Mouse (Mus musculus) lung, postnatal 0 days (tissue): ENCODE results near the gene Plekha5. TPM values are rescaled to one million over a fixed set of nuclear protein-coding genes. Genes with fewer than 3 reads are reported as not detected.
A peak's percentile ranks its signal among the peaks of the same experiment; 100 is the strongest.

Experiments
- ATAC-seq: fragments of 200-750 bp; cut with Nextera tagmentation; 2 replicates; pipeline ENCODE4 v1.8.0; 2017; ENCODE audit warnings: moderate library complexity
- DNase-seq: peaks from one replicate; pipeline ENCODE4 v3.0.0-alpha.2; 2016; ENCODE audit warnings: low spot score
- H3K27ac ChIP-seq: fragments of 300-500 bp; sonication (generic); 2 replicates; pipeline ENCODE4 v1.5.1; 2014; ENCODE audit warnings: antibody characterized with exemption, mild to moderate bottlenecking, low read length, mixed read lengths
- H3K27me3 ChIP-seq: fragments of 300-500 bp; sonication (generic); replicated peaks from 2 replicates; pipeline ENCODE4 v1.6.1; 2014; ENCODE audit warnings: low read length, mixed read lengths; ENCODE audit not compliant: insufficient read depth
- H3K36me3 ChIP-seq: fragments of 300-500 bp; sonication (generic); 2 replicates; pipeline ENCODE4 v1.6.1; 2014; ENCODE audit warnings: low read length, mixed read lengths; ENCODE audit not compliant: insufficient read depth
- H3K4me1 ChIP-seq: fragments of 300-500 bp; sonication (generic); 2 replicates; pipeline ENCODE4 v1.6.1; 2014; ENCODE audit warnings: antibody characterized with exemption, low read depth, low read length, mixed read lengths; ENCODE audit not compliant: insufficient read depth
- H3K4me2 ChIP-seq: fragments of 300-500 bp; sonication (generic); replicated peaks from 2 replicates; pipeline ENCODE4 v1.6.1; 2014; ENCODE audit warnings: low read depth, mild to moderate bottlenecking, low read length, moderate library complexity, mixed read lengths
- H3K4me3 ChIP-seq: fragments of 300-500 bp; sonication (generic); 2 replicates; pipeline ENCODE4 v1.5.1; 2014; ENCODE audit warnings: low read depth, low read length
- H3K9ac ChIP-seq: fragments of 300-500 bp; sonication (generic); replicated peaks from 2 replicates; pipeline ENCODE4 v1.6.1; 2014; ENCODE audit warnings: low read depth, mild to moderate bottlenecking
- H3K9me3 ChIP-seq: fragments of 300-500 bp; sonication (generic); 2 replicates; pipeline ENCODE4 v1.6.1; 2016; ENCODE audit warnings: low read length, mixed read lengths
- CTCF ChIP-seq: IDR thresholded peaks from 2 replicates; pipeline ENCODE4 v1.5.1; 2016; ENCODE audit warnings: antibody characterized with exemption, mild to moderate bottlenecking
- EP300 ChIP-seq: IDR thresholded peaks from 2 replicates; pipeline ENCODE4 v1.6.1; 2016; ENCODE audit warnings: antibody characterized with exemption, mild to moderate bottlenecking, control low read depth
- WGBS: fragments of 180-500 bp; shearing (Covaris S2); extraction: QIAGEN DNeasy Blood & Tissue Kit; methylation state at CpG from one replicate; pipeline ENCODE4 v1.1.7; 2014; 5-methylcytosine and 5-hydroxymethylcytosine counted together
- polyA plus RNA-seq: library from polyadenylated mRNA; unstranded; fragments of >200 nt; fragmentation: Nextera tagmentation; extraction: Ambion mirVana; gene quantifications from 2 replicates; pipeline ENCODE4 v1.2.1, GENCODE M21; 2015

The Plekha5 gene
- polyA plus RNA-seq, 1 experiment from 2014 or later: 22.1 TPM

DNA sequence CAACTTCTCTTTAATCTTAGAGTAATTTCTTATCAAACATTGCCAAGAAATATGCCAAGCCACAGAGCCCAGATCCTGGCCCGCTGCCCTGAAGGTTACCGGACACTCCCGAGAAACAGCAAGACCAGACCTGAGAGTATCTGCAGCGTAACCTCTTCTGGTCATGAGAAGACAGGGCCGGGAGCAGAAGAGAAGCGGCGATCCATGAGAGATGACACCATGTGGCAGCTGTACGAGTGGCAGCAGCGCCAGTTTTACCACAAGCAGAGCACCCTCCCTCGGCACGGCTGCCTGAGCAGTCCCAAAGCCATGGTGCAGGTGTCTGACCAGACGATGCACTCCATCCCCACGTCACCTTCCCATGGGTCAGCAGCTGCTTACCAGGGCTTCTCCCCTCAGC is 126.9 kb downstream of the Plekha5 start:
- 90% methylated on average over 13 of the region's 13 CpGs for WGBS
- Histone ChIP-seq H3K4me2 (no peak overlapping the region), H3K9me3 (no peaks in the 10 kb centered on the region), H3K4me1 (no peaks in the 10 kb centered on the region; the same call in 1 of the 2 replicates), H3K36me3 (0 out of 2 replicates have a peak, but pooled peaks cover 3% of the 10 kb centered on the region), H3K27me3 (no peaks in the 10 kb centered on the region), H3K27ac (no peak overlapping the region), H3K4me3 (no peak overlapping the region), H3K9ac (no peak overlapping the region)
- DNase-seq (no peak), ATAC-seq (no peak)
- TF ChIP-seq CTCF (no peak), EP300 (no peak)

DNA sequence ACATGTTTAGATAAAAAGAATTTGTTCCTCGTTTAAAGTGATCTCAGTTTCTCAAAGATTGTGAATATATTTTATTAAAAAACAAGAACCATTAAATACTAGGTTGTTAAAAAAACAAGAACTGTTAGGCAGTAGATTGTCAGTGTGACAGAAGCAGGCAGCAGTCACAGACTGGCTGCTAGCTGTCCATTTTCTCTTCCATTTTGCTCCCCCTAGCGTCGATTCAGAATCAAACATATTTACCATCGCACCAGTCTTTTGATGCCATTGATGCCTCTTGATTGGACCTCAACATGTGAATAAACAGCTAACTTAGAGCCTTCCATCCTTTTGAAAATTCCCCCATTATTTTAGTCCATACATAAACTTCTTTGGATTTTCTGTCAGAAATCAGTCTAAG is 130.4 kb downstream of the Plekha5 start:
- no peak for ATAC-seq
- H3K27ac ChIP-seq: no peak overlapping the region
- no peak overlapping the region for H3K4me2 ChIP-seq
- no peak overlapping the region for H3K9ac ChIP-seq
- 61% methylated on average over 4 of the region's 4 CpGs for WGBS
- H3K4me3 ChIP-seq: no peak overlapping the region
- 0 out of 2 replicates have a peak, but pooled peaks cover 3% of the 10 kb centered on the region for H3K36me3 ChIP-seq
- peak; percentile 45 for DNase-seq
- no peaks in the 10 kb centered on the region for H3K27me3 ChIP-seq
- TF ChIP-seq CTCF (peak; percentile 61), EP300 (no peak)
- no peaks in the 10 kb centered on the region for H3K4me1 ChIP-seq
- no peaks in the 10 kb centered on the region for H3K9me3 ChIP-seq

DNA sequence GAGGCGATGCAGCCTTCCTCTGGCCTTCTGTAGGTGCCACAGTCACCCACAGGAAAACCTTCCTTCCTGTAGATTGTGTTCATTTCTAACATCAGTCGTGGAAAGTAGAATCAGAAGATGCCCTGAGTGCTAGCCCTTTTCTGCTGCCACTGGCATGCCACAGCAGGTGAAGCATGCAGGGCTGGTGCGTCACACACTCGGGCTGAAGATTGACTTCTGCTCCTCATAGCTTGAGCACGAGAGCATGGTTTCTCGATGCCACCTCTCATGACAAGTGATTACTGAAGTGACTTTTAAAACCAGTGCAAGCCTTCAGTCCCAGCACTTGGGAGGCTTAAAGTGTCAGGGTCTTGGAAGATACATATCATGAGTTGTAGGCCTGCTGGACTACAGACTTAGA is 135.6 kb downstream of the Plekha5 start:
- Histone ChIP-seq H3K4me2 (no peak overlapping the region), H3K4me1 (no peaks in the 10 kb centered on the region), H3K9ac (no peak overlapping the region), H3K36me3 (no peaks in the 10 kb centered on the region), H3K27me3 (no peaks in the 10 kb centered on the region), H3K9me3 (no peaks in the 10 kb centered on the region), H3K27ac (no peak overlapping the region), H3K4me3 (no peak overlapping the region)
- WGBS: 72% methylated on average over 6 of the region's 6 CpGs
- no peak for ATAC-seq
- no peak for DNase-seq
- TF ChIP-seq CTCF (no peak), EP300 (no peak)

- Histone ChIP-seq H3K9me3 (no peaks in the 10 kb centered on the region), H3K4me1 (no peaks in the 10 kb centered on the region), H3K9ac (no peak overlapping the region), H3K36me3 (no peaks in the 10 kb centered on the region), H3K4me3 (no peak overlapping the region), H3K27me3 (no peaks in the 10 kb centered on the region), H3K4me2 (no peak overlapping the region), H3K27ac (no peak overlapping the region)
- TF ChIP-seq EP300: no peak
- no peak for TF ChIP-seq CTCF
- ATAC-seq (0 out of 2 replicates have a peak, but pooled peaks have one; percentile 28), DNase-seq (peak; percentile 50)
- 74% methylated on average over 9 of the region's 9 CpGs for WGBS
These were observed 137.5 kb downstream of the Plekha5 start for GRCm38 (mm10) chr6:140561151-140561916.

DNA sequence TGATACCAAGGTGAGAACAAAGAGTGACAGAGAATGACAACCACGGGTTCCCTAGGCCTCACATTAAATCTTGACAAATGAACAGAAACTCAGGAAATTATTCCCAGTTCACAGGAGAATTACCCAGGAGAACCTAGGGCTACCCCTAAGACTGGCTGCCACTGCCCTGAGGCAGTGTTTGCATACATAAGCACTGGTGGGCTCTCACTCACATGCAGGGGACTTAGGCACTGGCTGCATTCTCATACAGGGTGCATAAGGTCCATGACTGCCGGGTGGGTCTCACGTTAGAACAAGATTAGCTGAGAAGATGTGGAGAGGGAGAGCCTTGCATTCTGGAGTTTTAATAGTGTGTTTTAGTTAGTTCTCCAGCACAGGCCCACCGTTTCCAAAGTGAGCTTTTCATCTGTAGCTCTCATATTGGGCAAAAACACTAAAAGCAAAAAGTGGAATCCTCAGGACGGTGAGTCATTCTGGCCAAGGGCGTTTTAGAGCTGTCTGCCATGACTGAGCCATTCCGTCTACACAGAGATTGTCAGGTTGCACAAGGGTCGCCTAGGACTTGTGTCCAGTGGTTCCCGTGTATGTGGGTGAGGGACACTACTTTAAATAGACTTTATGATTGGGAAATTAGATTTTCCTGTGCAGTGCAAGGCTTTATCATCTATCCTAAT is 138.2 kb downstream of the Plekha5 start:
- H3K9me3 ChIP-seq: no peaks in the 10 kb centered on the region
- H3K27me3 ChIP-seq: no peaks in the 10 kb centered on the region
- TF ChIP-seq CTCF: no peak
- no peak for TF ChIP-seq EP300
- no peak overlapping the region for H3K4me3 ChIP-seq
- H3K4me2 ChIP-seq: no peak overlapping the region
- no peak overlapping the region for H3K9ac ChIP-seq
- no peak overlapping the region for H3K27ac ChIP-seq
- H3K36me3 ChIP-seq: no peaks in the 10 kb centered on the region
- 80% methylated on average over 9 of the region's 9 CpGs for WGBS
- H3K4me1 ChIP-seq: no peaks in the 10 kb centered on the region
- no peak for ATAC-seq
- no peak for DNase-seq

GRCm38 (mm10) chr6:140567199-140567598 is 143.3 kb downstream of the Plekha5 start:
- no peak for TF ChIP-seq CTCF
- no peak for TF ChIP-seq EP300
- 89% methylated on average over 2 of the region's 2 CpGs for WGBS
- Histone ChIP-seq H3K4me3 (no peak overlapping the region), H3K27me3 (no peaks in the 10 kb centered on the region), H3K27ac (no peak overlapping the region), H3K9ac (no peak overlapping the region), H3K36me3 (0 out of 2 replicates have a peak, but pooled peaks cover 4% of the 10 kb centered on the region), H3K9me3 (no peaks in the 10 kb centered on the region), H3K4me1 (no peaks in the 10 kb centered on the region), H3K4me2 (no peak overlapping the region)
- ATAC-seq (no peak), DNase-seq (no peak)
